Mouse (Mus musculus) lung, postnatal 25 days (tissue): ENCODE results near the gene Zfp57.
A peak's percentile ranks its signal among the peaks of the same experiment; 100 is the strongest.
"Not testable (repeated sequence)": the region's sequence is repeated elsewhere in the genome, so short reads cannot be mapped to it uniquely, and the experiment has no call there.

Source experiments
- DNase-seq: peaks from one replicate; pipeline ENCODE4 v3.0.0; 2022; ENCODE audit warnings: low spot score

Gene Zfp57

GRCm38 (mm10) chr17:36995448-36995847 is 5.5 kb upstream of the Zfp57 start:
- DNase-seq, result no peak

DNA sequence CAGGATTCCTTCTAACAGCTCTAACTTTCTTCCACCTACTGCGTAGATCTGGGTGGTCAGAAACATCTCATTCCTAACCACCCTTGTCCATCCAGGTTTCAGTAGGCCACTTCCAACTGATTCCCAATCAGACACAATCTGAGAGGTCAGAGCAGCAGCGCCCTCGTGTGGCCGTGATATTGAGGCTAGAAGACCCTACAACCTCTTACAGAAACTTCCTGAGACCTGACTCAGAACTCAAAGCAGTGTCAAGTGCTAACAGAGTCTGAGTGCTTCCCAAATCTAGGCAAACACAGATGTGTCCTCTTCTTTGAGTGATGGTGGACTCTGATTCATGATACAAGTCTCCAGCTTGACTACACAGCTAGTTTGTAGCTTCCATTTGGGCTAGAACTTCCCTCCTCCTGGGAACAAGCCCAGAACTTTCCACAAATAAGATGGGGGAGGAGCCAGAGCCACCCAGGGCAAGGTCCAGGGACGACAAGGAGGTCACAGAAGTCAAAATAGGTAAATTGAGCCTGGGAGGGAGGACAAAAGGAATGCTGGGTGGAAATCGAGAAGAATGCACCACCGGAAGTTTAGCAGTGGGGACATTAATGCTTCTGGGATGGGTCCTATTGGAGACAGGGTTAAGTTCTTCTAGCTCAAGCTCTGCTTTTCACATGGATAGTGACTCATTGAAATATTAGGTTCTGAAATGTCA is 3.8 kb upstream of the Zfp57 start:
- DNase-seq, result peak; percentile 77

DNA sequence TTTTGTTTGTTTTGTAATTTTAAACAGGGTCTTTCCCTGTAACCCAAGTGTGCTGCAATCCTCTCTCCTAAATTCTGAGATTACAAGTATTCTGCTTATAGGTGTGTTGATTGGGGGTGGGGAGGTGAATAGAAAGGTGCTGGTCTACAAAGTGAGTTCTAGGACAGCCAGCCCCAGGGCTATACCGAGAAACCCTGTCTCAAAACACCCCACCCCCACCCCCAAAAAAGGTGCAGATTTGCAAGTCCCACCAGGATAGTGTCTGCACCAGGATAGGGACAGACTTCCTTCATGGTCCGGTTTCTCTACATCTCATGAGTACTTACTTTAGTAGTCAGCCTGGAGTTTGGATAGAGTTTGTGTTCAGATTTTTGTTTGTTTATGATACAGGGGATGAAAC is 2.5 kb upstream of the Zfp57 start:
- DNase-seq, result no peak

DNA sequence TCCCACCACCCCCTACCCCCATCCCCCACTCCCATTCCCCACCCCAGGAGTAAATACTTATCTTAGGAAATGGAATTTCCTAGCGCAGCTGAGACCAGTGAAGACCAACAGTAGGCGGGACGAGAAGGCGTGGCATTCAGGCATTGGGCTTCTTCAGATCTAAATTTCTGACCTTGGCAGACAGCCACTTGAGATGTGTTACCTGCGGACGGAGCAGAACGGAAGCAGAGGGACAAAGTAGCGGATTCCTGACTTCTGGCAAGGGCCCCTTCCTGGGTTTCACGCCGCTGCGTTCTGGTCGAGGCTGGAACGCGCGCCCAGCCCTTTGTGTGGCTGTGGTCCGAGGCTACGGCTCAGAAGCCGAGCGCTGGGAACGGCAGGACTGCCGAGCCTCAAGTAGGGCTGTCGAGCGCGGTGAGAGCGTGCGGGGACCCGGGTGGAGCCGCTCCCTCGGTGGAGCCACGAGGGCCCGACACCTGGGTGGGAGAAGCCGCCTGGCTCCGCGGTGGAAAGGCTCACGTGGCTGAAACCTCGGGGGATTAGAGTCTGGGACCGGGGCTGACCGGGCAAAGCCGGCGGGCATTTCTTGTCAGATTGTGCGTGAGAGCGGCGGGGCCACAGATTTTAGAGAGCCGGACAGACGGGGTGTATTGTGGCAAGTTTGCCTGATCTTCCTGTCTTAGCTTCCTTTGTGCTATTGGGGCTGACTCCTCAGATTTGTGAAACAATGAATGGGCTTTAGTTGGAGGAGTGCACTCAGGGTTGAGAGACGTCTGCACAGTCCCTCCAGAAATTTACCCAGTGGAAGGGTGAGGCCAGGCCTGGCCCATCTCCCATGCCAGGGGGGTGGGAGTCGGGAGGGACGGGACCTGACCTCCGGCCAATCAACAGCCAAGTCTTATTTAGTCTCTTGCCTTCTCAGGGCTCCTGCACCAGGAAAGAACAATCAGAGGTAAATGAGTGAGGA is 1.7 kb downstream of the Zfp57 start:
- peak; percentile 80 for DNase-seq

GRCm38 (mm10) chr17:37003366-37003765 is 2.4 kb downstream of the Zfp57 start:
- no peak for DNase-seq

GRCm38 (mm10) chr17:37008161-37008560 is 7.2 kb downstream of the Zfp57 start:
- no peak for DNase-seq

- DNase-seq, result no peak
These were observed 8.6 kb downstream of the Zfp57 start for GRCm38 (mm10) chr17:37009460-37010042.

GRCm38 (mm10) chr17:37011719-37012118 is 10.8 kb downstream of the Zfp57 start:
- DNase-seq, result no peak

DNA sequence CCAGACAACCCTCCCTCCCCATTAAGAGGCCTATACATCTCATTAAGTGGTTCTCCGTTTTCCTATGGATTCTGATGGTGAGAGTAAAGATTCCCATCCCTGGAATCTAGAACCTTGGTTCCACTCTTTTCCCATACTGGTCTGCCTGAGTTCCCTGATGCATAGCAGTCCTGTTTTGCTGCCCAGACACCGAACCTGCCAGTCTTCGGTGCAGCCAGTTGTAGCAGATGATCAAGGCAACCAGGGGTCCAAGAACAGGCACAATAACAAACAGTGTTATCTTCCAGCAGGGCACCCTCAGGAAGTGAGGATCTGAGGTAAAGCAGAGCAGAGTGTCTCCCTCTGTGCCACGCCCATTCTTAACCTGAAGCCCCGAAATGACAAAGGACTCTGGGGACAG is 11.2 kb downstream of the Zfp57 start:
- DNase-seq, result no peak

GRCm38 (mm10) chr17:37016333-37016732 is 15.4 kb downstream of the Zfp57 start:
- DNase-seq, result no peak

DNA sequence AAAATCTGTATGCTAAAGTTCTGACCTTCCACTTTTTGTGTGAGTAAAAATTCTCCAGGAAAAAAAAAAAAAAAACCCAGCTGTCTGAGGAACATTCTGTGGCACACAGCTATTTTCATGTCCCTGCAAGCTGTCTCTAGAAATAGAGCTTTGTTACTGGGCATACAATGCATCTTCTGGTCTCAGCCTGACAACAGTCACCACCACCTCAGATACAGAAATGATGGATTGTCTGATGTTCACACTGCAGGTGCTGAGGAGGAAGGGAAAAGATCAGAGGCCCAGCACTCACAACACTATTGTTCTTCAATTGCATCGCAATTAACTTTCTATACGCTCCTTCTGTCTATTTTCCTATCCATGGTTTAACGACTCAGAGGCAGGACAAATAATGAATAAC is 17.4 kb downstream of the Zfp57 start:
- DNase-seq, result no peak

DNA sequence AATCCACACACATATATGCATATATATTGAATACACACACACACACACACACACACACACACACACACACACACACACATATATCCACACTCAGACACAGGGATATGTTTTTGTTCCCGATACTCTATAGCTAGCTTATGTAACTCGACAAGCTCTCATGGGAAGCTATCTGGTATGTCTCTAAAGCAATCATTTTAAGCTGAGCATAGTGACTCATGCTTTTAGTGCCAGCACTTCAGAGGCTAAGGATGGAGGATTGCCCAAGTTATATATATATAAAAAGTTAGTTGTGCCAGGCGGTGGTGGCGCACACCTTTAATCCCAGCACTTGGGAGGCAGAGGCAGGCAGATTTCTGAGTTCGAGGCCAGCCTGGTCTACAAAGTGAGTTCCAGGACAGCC is 18.3 kb downstream of the Zfp57 start:
- not testable (repeated sequence) for DNase-seq

GRCm38 (mm10) chr17:37022628-37023576 is 21.9 kb downstream of the Zfp57 start, which contains the start of gene Mog:
Mog (minus strand) TSS chr17:37023398.
- no peak for DNase-seq

- DNase-seq, result no peak
These were observed 25.5 kb downstream of the Zfp57 start for GRCm38 (mm10) chr17:37026425-37026824.

DNA sequence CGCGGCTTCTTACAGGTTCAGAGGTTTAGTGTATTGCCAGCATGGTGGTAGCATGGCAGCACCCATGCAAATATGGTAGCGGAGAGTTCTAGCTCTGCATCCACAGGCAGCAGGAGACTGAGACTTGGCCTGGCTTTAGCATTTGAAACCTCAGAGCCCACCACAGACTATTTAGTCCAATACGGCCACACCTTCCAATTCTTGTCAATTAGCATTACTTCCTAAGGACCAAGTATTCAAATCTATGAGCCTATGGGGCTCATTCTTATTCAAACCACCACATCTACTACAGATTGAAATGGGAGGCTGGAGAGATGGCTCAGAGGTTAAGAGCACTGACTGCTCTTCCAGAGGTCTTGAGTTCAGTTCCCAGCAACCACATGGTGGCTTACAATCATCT is 26.5 kb downstream of the Zfp57 start:
- DNase-seq, result no peak

- no peak for DNase-seq
These were observed 27.2 kb downstream of the Zfp57 start for GRCm38 (mm10) chr17:37028212-37028611.

- DNase-seq, result peak; percentile 88
These were observed 27.7 kb downstream of the Zfp57 start for GRCm38 (mm10) chr17:37028683-37029120.

- DNase-seq, result no peak
These were observed 28.2 kb downstream of the Zfp57 start for GRCm38 (mm10) chr17:37029162-37029561.

GRCm38 (mm10) chr17:37039127-37039894 is 38.3 kb downstream of the Zfp57 start:
- no peak for DNase-seq

GRCm38 (mm10) chr17:37044651-37045244 is 43.8 kb downstream of the Zfp57 start:
- peak; percentile 37 for DNase-seq
